Mouse (Mus musculus) layer of hippocampus, adult 11-12 months (tissue): ENCODE data around the gene Nlrp3.
A peak's percentile ranks its signal among the peaks of the same experiment; 100 is the strongest.
"Not testable (repeated sequence)": the region's sequence is repeated elsewhere in the genome, so short reads cannot be mapped to it uniquely, and the experiment has no call there.

Experiments used
- DNase-seq: peaks from one replicate; pipeline ENCODE4 v3.0.0; 2022; ENCODE audit warnings: low spot score

Gene Nlrp3

DNA sequence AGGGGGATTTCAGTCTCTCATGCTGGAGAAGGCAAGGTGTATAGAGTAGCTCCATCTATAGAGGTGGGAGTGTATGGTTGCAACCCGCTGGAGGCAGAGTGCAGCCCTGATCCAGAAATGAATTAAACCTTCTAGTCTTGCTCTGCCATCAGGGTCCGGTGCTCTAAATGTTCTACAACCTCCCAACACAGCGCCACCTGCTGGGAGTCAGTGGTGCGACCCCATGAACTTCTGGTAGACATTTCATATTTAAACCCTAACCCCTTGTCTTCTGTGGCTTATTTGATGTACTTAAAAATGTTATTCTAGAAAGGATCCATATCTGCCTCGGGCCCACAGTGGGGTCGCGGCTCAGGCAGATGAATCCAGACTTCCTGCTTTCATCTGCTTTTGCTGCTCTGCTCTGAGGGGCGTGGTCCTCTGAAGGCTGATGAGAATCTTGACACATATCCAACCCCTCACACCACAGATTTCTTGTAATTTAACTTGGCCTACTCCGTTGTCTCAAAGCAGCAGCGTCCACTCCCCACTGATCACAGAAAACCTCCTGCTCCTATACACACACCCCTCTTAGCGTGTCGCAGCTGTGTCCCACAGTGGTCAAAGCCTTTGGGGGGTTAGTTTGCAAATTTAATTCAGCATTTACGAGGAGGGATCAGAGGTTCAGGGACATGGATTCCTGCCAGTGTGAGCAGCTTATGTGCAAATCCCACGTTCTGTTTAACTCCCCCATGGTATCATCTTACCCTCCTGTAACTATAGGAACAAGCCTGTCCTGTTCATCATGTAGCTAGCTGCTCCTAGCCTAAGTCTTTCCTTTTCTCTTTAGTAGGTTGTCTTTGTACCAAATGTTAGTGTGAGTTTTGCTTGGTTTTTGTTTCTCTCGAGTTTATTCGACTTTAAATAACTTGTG lies 3.9 kb upstream of the Nlrp3 start:
- no peak for DNase-seq

DNA sequence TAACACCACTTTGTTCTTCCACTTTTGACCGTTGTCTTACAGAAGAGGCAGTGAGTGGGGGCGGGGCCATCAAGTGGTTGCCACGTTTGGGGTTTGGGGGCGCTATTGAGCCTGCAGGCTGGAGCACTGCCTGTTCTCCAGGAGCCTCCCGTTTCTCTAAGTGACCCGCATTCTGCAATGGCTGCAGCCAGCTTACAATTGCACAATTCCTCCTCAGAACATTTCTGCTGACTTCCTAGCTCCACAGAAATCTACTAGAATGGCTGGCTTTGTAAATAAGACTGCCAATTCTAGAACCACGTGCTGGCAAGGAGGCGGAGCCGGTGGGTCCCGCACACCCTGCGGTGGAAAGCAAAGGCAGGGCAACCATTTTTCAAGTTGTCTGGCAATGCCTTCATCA lies 3.0 kb upstream of the Nlrp3 start:
- DNase-seq = peak; percentile 75

DNA sequence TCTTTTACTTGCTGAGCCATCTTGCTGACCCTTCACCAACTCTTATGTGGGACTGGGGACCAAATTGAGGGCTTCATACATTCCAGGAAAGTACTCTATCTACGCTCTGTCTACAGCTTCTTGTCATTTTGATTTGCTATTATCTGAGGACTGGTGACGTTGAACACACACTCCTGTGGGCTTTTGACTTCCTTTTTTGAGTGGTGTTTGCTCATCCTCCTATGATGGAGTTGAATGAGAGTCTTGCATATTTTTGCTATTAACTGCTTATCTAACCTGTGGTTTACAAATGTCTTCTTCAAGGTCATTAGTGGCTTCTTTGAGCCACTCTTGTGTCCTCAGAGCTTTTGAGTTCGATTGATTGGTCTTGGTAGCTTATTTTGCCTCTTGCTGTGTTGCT lies 1.2 kb upstream of the Nlrp3 start:
- DNase-seq = no peak

DNA sequence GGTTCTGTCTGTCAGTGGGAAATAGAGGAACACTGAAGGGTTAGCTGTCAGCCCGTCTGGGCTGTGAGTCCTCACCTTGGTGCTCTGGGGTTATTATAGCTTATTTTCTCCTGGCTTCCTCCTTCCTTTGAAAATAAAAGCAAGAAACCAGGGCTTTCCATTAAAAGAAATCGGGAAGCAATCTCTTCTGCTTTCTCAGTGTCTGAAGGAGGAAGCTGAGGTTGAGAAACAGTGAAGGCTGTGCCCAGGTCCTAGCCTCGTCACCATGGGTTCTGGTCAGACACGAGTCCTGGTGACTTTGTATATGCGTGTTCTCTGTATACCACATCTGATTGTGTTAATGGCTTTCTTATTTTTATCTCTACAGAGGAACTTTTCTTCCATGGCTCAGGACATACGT lies 1.1 kb downstream of the Nlrp3 start:
- no peak for DNase-seq

DNA sequence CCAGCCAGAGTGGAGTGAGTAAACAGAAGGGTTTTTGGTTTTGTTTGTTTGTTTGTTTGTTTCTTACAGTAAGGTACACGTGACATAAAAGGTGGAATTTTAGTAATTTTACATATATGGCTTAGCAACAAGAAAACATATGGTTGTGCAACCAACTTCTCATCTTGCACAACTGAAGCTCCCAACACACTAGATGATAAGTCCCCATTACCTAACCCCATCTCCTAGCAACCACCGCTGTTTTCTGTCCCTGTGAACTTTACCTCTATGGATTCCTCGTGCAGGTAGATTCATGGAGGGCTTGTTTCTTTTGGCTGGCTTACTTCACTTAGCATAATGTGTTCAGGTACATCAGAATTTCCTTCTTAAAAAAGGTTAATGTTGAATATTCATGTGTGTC lies 2.0 kb downstream of the Nlrp3 start:
- no peak for DNase-seq

DNA sequence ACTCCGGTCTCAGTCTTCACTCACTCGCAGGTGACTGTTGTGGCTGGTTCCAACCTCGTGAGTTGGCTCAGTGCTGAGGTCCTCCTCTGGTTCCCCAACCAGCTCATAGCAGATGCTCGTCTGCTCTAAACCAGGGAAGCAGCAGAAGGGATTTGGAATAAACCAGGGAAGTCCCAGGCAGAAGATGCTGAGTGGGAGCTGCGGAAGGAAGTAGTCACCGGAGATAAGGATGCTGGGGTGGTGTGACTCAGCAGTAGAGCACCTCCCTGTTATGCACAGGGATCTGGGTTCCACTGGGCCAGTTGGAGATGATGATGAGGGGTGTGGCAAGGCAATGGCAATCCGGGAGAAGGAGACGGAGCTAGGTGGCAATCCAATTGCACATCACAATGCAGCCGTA lies 2.6 kb downstream of the Nlrp3 start:
- DNase-seq = no peak

DNA sequence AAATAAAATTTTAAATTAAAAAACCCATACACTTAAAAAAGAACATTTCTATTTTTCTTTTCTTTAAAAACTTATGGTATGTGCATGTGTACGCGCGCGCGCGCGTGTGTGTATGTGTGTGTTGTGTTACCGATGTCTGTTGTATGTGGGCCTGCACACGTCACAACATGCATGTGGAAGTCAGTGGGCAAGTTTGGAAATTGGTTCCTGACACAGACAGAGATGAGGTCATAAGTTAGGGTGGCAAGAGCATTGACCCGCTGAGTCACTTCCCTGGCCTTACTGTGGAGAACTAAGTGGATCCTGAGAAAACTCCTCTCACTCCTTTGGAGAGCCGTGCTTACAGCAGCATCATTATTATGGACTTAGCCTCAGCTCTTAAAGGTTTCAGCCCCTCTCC lies 12.8 kb downstream of the Nlrp3 start:
- no peak for DNase-seq

DNA sequence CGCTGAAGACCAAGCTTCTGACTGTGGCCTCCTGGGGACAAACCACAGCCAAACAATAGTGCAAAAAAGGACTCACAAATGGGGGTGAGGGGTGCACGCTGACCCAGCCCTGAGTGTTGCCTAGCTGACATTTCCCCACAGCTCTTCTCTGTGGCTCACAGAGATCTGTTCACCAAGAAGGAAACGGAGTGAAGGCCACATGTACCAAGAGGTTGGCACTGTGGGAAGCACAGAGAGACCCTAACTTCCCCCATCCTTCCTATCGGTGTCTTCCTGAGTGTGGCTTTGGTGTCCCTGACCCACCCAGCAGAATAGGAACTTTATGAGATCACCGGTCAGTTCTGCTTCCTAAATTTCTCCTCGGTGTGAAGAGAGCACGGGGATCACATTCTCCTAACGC lies 13.2 kb downstream of the Nlrp3 start:
- DNase-seq = no peak

DNA sequence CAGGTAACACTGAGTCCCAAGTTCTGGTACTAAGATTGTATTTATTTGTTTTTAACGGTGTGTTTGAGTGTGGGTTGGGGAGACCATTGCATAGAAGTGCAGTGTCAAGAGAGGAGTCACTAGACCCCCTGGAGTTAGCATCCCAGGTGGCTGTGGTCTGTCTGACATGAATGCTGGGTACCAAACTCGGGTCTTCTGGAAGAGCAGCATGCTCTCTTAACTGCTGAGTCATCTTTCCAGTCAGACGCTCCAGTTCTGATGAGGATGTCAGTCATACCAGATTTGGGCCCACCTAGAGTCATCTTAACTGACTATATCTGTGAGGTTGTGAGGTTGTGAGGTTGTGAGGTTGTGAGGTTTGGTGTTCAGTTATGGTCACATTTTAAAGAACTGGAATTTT lies 19.5 kb downstream of the Nlrp3 start:
- DNase-seq = no peak

DNA sequence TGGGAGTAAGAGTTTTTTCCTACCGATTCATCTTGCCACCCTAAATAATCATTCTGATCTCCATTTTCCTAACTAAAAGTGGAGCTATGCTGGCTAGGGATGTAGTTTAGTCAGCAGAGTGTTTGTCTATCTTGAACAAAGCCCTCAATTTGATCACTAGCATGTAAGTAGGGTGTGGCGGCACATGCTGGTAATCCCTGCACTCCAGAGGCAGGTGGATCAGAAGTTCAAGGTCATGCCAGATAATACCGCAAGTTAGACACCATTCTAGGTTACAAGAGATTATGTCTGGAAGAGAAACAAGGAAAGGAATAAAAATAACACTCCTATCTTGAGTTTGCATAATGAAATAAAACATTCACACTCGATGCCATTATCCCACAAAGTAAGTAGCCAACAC lies 21.0 kb downstream of the Nlrp3 start:
- DNase-seq = no peak

DNA sequence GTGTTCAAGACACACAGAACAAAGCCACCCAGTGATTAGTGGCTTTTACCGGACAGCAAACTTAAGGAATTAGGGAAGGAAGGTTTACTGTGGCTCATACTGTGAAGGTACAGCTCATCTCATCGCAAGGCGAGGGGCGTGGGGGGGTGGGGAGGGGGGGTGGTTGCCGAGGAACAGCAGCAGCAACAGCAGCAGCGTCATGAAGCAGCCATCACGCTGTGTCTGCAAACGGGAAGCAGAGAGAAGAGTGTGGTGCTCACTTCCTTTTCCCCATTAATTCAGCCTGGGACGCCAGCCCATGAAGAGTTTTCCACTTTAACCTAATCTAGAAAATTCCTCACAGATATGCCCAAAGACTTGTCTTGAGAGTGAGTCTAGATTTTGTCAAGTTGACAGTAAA lies 21.5 kb downstream of the Nlrp3 start:
- DNase-seq = no peak

DNA sequence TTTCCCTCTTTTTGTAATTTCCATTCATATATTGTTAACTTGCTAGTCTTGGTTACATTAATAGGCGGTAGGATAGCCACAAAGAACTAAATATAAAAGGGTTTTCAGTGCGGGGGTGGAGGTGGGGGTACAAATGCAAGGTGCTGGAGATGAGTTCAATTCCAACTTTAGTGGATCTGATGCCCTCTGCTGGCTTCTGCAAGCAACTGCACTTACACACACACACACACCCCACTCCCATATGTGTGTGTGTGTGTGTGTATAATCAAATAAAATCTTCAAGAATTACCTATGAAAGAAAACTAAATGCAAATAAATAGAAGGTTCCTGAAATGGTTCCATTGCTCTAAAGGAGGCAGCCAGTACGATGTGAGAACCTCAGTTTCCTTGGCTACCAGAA lies 27.9 kb downstream of the Nlrp3 start:
- DNase-seq = no peak

DNA sequence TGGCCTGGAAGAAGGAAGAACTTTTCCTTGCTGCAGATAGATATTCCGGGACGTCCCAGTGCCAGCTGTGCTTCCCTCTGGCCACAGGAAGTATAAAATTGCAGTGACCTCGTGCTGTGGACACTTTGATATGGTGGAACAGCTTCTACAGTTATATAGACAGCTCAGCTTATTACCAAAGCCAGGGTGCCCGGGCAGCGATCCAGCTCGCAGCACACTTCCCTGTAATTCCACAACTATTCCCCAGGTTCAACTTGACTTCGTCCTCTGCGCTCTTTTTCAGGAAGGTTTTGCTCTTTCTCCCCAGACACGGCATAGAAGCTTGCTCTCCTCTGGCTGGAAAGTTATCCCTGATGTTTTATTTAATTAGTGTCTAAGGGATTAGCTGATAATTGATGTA lies 34.4 kb downstream of the Nlrp3 start:
- DNase-seq = no peak

DNA sequence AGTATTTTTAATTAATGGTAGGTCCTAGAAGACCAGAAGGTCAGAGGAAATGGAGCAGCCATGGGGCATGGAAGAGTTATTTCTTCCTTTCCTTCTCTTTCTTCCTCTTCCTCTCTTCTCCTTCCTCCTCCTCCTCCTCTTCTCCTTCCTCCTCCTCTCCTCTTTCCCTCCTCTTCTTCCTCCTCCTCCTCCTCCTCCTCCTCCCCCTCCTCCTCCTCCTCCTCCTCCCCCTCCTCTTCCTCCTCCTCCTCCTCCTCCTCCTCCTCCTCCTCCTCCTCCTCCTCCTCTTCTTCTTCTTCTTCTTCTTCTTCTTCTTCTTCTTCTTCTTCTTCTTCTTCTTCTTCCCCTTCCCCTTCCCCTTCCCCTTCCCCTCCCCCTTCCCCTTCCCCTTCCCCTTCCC lies 34.8 kb downstream of the Nlrp3 start, which contains the start of gene Olfr222:
Olfr222 (minus strand) TSS at position 101 of the 400 bp plus-strand sequence.
- not testable (repeated sequence) for DNase-seq

DNA sequence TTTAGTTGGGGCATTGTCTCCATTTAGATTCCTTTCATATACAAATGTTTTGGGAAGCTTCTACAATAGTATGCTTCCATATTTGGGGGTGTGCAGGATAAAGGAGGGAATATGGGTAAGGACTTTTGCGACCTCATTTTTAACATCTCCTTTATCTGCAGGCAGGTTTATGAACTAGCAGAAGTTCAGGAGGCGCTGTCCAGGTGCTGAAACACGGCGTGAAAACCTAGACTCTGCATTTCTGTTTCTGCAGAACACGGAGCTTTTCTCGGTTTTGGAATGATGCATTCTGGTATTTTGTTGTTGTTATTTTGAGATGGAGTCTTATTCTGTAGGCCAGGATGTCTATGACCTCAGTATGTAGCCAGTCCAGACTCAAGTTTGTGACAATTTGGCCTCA lies 43.2 kb downstream of the Nlrp3 start:
- DNase-seq = no peak

DNA sequence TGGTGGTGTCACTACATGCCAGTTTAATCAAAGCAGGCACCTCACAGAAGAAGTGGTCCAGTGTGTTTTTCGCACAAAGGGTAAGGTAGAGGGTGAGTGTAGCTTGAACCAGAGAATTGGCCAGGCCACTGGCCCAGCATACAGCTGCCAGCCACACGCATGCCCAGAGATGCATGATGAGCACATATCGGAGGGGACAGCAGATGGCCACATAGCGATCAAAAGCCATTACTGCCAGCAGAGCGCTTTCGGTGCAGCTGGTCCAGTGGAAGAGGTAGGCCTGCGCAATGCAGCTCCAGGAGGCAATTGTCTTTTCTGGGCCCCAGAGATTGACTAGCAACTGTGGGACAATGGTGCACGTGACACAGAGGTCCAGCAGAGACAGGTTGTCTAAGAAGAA lies 48.1 kb downstream of the Nlrp3 start:
- DNase-seq = no peak

DNA sequence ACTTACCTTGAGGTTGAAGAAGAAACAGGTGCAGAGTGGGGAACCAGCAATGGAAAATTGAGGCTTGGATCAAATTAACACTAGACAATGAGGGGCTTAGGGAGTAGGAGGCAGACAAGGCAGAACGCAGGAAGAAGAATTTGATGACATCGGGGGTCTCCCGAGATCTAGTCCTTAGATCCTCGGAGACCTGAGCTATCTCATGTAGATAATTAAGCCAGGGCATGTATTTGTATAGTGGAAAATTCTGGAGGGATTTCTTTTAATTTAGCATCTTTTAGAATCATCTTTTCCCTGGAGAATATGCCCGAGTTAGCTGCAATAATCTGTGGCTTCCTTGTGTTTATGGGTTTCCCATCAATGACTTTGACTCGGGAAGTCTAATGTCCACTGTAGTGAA lies 51.8 kb downstream of the Nlrp3 start, which contains the start of gene Olfr223:
Olfr223 (minus strand) TSS at position 101 of the 400 bp plus-strand sequence.
- DNase-seq = no peak

DNA sequence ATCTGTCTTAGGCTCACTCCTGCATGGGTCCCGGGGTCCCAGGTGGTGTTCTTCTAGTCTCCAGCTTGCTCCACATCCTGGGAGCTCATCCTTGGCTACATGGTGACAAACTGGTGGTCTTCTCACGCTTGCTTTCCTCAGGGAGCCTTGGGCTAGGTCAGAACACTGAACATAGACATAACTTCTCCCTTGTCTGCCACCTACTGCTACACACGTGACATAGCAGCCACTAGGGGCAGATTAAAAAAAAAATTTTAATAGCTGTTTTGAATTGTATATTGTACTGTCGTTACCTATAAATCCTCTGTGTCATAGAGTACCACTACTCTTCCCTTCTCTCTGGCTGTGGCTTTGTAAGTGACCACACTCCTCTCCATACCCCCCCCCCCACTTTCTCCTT lies 54.7 kb downstream of the Nlrp3 start:
- no peak for DNase-seq

DNA sequence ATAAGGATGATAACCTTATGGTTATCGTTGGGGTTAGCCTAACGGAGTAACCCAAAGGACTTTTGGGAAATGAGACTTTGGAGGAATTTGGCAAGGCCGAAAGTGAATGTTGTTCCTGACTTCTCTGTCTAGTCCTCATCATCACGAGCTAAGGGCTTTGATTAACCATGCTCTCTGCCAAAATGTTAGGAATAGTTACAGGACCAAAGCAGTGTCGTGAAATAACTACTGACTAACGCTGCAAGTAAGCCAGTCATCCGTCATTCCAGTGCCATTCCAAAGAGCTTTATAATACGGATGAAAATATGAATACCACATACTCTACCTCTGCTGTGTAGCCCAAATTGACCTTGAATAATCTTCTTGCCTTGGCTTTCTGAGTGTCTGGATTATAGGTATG lies 55.6 kb downstream of the Nlrp3 start:
- no peak for DNase-seq

DNA sequence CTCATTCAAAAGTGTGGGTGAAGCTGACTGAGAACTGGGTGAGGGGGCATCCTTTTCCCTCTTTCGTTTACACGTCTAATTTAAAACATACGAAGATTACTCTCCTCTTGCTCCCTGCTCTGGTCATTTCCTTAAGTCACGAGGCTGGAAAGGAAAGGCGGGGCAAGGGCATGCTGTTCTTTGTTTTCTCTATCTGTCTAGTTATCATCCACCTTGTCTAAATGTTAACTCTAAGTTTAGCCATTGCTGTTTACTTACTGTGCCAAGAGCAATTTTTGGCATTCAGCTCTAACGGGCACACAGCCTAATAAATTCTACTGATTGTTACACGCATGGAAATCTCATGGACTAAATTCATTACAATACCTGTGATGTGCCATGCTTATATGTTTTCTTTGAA lies 57.8 kb downstream of the Nlrp3 start:
- no peak for DNase-seq

DNA sequence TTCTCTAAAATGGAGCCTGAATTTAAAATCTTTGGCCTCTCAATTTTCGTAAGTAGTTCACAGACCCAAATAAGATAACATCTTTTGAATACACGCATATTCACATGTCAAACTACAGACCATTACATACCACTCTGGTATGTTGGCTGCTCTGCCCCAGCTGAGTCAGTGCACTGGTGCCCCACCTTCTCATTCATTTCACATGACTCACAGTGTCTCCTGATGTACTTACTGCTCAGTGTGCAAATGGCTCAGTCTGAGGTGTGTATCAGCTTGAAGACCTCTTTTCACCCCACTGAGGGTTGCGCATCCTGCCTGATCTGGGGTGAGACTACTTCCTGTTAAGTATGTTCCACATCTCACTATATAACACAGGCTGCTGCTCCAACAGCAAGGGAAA lies 59.5 kb downstream of the Nlrp3 start:
- no peak for DNase-seq

DNA sequence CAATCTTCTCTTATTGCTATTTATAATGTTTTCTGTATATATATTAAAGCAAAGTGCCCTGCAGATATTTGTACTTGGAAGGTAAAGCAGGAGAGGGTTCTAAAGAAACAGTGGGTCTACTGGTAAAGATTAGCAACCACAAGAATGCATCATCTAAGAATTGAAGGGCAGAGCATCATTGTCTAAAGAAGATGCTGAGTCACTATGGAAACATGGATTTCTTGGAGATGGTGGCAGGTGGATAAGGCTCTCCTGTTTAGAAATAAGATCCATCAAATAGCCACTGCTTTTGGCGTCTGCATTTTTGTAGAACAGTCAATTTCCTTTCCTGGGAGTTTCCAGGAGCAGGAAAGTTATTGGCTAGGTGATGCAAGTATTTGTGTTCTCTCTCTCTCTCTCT lies 60.9 kb downstream of the Nlrp3 start:
- no peak for DNase-seq

DNA sequence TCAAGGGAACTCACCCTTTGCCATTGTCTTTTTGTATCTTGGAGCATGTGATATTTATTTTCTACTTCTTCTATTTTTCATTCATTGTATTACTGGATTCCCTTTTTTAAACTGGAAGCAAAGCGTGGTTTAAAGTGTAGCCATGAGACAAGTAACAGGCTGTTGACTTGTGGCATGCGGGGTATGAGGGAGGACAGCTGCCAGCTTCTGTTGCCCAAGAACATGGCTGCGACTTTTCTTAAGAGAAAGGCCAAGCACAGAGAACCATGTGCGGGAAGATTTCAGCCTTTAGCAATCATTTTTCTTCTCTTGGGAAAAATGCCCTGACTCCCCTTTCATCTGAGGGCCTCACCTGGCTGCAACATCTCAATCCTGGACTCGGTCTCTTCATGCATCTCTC lies 70.3 kb downstream of the Nlrp3 start:
- no peak for DNase-seq

DNA sequence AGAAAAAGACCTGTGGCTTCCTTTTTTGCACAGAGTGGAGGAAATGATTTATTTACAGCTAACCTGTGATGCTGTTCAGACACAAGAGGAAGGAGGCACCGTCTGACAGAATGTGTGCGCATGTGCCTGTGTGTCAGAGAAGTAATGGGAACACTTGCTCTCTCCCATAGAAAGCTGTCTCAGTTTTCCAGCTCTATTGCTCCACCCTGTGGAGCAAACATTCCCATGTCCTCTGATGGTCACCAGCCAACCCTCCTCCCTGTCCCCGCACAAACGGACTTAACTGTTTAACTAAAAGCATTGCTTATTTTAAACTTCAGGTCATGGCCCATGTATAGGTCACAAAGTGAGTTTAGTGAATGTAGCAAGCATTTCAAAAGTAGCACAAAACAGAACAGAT lies 72.8 kb downstream of the Nlrp3 start:
- peak; percentile 54 for DNase-seq
